Mouse (Mus musculus) stomach, embryonic 14.5 days (tissue): Measurements from ENCODE around the gene Rnf227. TPM values are rescaled to one million over a fixed set of nuclear protein-coding genes. Genes with fewer than 3 reads are reported as not detected.

Experiments
- ATAC-seq: fragments of 200-750 bp; cut with Nextera tagmentation; 2 replicates; pipeline ENCODE4 v1.8.0; 2017; ENCODE audit warnings: low read depth, moderate TSS enrichment; ENCODE audit not compliant: insufficient number of reproducible peaks, insufficient read depth, low FRiP score
- H3K27ac ChIP-seq: fragments of 300-500 bp; sonication (generic); 2 replicates; pipeline ENCODE4 v1.5.1; 2014; ENCODE audit warnings: mild to moderate bottlenecking, low read length, moderate library complexity, mixed read lengths
- H3K27me3 ChIP-seq: fragments of 300-500 bp; sonication (generic); 2 replicates; pipeline ENCODE4 v1.6.1; 2014; ENCODE audit warnings: low read length, control low read depth, mixed read lengths; ENCODE audit not compliant: control insufficient read depth, insufficient read depth
- H3K36me3 ChIP-seq: fragments of 300-500 bp; sonication (generic); 2 replicates; pipeline ENCODE4 v1.6.1; 2014; ENCODE audit warnings: mild to moderate bottlenecking, control low read depth, low read length, moderate library complexity, mixed read lengths; ENCODE audit not compliant: control insufficient read depth, insufficient read depth
- H3K4me1 ChIP-seq: fragments of 300-500 bp; sonication (generic); 2 replicates; pipeline ENCODE4 v1.6.1; 2014; ENCODE audit warnings: low read length, control low read depth, mixed read lengths; ENCODE audit not compliant: control insufficient read depth, insufficient read depth
- H3K4me2 ChIP-seq: fragments of 300-500 bp; sonication (generic); replicated peaks from 2 replicates; pipeline ENCODE4 v1.6.1; 2014; ENCODE audit warnings: low read depth, low read length, control low read depth
- H3K4me3 ChIP-seq: fragments of 300-500 bp; sonication (generic); 2 replicates; pipeline ENCODE4 v1.5.1; 2014; ENCODE audit warnings: low read depth, low read length, control low read depth
- H3K9ac ChIP-seq: fragments of 300-500 bp; sonication (generic); replicated peaks from 2 replicates; pipeline ENCODE4 v1.6.1; 2014; ENCODE audit warnings: low read depth, mild to moderate bottlenecking, control low read depth, low read length, moderate library complexity, mixed read lengths
- H3K9me3 ChIP-seq: fragments of 300-500 bp; sonication (generic); 2 replicates; pipeline ENCODE4 v1.6.1; 2016; ENCODE audit warnings: low read depth, low read length, control low read depth; ENCODE audit not compliant: control insufficient read depth
- WGBS: fragments of 180-500 bp; shearing (Covaris S2); extraction: QIAGEN DNeasy Blood & Tissue Kit; methylation state at CpG from one replicate; pipeline ENCODE4 v1.1.7; 2014; 5-methylcytosine and 5-hydroxymethylcytosine counted together
- polyA plus RNA-seq: library from polyadenylated mRNA; unstranded; fragments of >200 nt; fragmentation: Nextera tagmentation; extraction: Ambion mirVana; gene quantifications from 2 replicates; pipeline ENCODE4 v1.2.1, GENCODE M21; 2014

The Rnf227 gene
- polyA plus RNA-seq, 1 experiment from 2014 or later: 15.3 TPM

DNA sequence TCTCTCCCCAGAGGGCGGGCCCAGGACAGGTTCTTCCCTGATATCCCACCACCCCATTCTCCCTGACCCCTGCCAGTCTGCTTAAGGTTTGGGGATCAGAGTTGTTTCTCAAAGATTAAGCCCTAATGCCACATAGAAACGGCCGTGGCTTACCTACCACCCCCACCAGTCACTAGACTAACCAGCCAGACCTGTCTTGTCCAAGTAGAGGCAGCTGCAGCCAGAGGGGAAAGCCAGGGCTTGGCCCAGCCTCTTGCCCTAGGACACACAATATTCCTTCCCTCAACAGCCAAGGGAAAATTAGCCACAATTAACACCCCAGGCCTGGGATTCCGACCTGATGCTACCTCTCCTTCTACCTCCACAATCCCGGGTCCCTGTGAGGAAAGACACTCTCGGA is 25.5 kb downstream of the Rnf227 start:
- WGBS: 19% methylated on average over 6 of the region's 6 CpGs
- no peak for ATAC-seq
- Histone ChIP-seq H3K9ac (peak overlapping the region; percentile 52), H3K4me2 (peak overlapping the region; percentile 61), H3K9me3 (no peaks in the 10 kb centered on the region), H3K4me1 (peaks cover 31% of the 10 kb centered on the region), H3K36me3 (peaks cover 31% of the 10 kb centered on the region), H3K27me3 (no peaks in the 10 kb centered on the region), H3K27ac (peak overlapping the region; percentile 97), H3K4me3 (peak overlapping the region; percentile 29)

GRCm38 (mm10) chr11:69366157-69366854 is 26.0 kb downstream of the Rnf227 start:
- H3K36me3 ChIP-seq: peaks cover 25% of the 10 kb centered on the region

GRCm38 (mm10) chr11:69366855-69367615 is 26.8 kb downstream of the Rnf227 start:
- Histone ChIP-seq H3K9ac (peak overlapping the region; percentile 100), H3K27ac (peak overlapping the region; percentile 100), H3K36me3 (peaks cover 17% of the 10 kb centered on the region), H3K9me3 (no peaks in the 10 kb centered on the region), H3K4me3 (peak overlapping the region; percentile 89), H3K4me1 (peaks cover 43% of the 10 kb centered on the region), H3K4me2 (peak overlapping the region; percentile 98), H3K27me3 (no peaks in the 10 kb centered on the region)
- ATAC-seq: no peak
- WGBS: under 1% methylated on average over 22 of the region's 22 CpGs

More at GRCm38 (mm10) chr11:69366157-69366854, 26.0 kb downstream of the Rnf227 start:
- H3K27me3 ChIP-seq: no peaks in the 10 kb centered on the region
- peak overlapping the region; percentile 52 for H3K9ac ChIP-seq
- ATAC-seq: peak; percentile 84
- peak overlapping the region; percentile 100 for H3K27ac ChIP-seq
- under 1% methylated on average over 26 of the region's 26 CpGs for WGBS
- peak overlapping the region; percentile 29 for H3K4me3 ChIP-seq
- H3K4me2 ChIP-seq: peak overlapping the region; percentile 98
- peaks cover 36% of the 10 kb centered on the region for H3K4me1 ChIP-seq
- H3K9me3 ChIP-seq: no peaks in the 10 kb centered on the region

- Histone ChIP-seq H3K4me1 (peaks cover 51% of the 10 kb centered on the region), H3K4me2 (peak overlapping the region; percentile 98), H3K9ac (peak overlapping the region; percentile 100), H3K4me3 (peak overlapping the region; percentile 89), H3K36me3 (peaks cover 11% of the 10 kb centered on the region), H3K9me3 (no peaks in the 10 kb centered on the region), H3K27ac (peak overlapping the region; percentile 100), H3K27me3 (no peaks in the 10 kb centered on the region)
- WGBS: under 1% methylated on average over 22 of the region's 22 CpGs
- ATAC-seq: 0 out of 2 replicates have a peak, but pooled peaks have one; percentile 5
Measured at GRCm38 (mm10) chr11:69367616-69368355, 27.5 kb downstream of the Rnf227 start.

GRCm38 (mm10) chr11:69368356-69369214 is 28.3 kb downstream of the Rnf227 start:
- peak overlapping the region; percentile 100 for H3K27ac ChIP-seq
- H3K9ac ChIP-seq: peak overlapping the region; percentile 100
- peak overlapping the region; percentile 89 for H3K4me3 ChIP-seq
- peaks cover 10% of the 10 kb centered on the region for H3K36me3 ChIP-seq
- H3K4me1 ChIP-seq: peaks cover 55% of the 10 kb centered on the region
- no peaks in the 10 kb centered on the region for H3K9me3 ChIP-seq
- peak overlapping the region; percentile 98 for H3K4me2 ChIP-seq
- no peak for ATAC-seq
- no peaks in the 10 kb centered on the region for H3K27me3 ChIP-seq
- WGBS: under 1% methylated on average over 68 of the region's 106 CpGs

DNA sequence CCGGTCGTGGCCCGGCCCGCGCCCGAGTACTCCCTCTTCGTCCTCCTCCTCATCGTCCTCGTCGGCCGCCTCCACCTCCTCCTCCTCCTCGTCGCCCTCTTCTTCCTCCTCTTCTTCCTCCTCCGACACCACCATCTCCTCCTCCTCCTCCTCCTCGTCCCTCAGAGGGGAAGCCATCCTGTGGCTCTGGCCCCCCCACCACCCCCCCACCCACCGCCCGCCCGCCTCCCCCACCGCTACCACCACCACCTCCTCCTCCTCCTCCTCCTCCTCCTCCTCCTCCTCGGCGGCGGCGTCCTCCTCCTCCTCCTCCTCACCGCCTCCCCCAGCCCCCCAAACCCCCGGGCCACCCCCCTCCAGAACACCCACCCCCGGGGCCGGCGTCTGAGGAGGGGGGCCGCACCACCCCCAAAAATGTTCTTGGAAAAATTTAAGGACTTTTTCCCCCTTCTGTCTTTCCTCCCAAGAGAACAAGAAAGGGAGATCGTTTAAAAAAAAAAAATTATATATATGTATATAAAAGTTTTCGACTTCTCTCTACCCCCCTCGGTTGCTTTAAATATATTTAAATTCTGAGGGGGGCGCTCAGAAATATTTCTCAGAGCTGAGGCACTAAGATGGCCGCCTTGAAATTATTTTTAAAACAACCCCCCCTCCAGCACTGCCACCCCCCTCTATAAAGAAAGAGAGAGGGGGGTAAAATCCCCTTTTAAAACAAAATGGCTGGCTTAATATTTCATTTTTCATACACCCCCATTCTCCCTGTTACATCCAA is 29.1 kb downstream of the Rnf227 start, which contains the start of gene Chd3:
Gene Chd3 (minus strand): TSS at position 192 of the 775 bp plus-strand sequence.
- Histone ChIP-seq H3K4me2 (peak within 1 kb of the TSS; percentile 98), H3K36me3 (peaks cover 11% of the 10 kb centered on the region; the same call in 1 of the 2 replicates), H3K4me3 (peak within 1 kb of the TSS; percentile 89), H3K9ac (peak within 1 kb of the TSS; percentile 100), H3K4me1 (peaks cover 49% of the 10 kb centered on the region), H3K27ac (peak within 1 kb of the TSS; percentile 100), H3K9me3 (no peaks in the 10 kb centered on the region), H3K27me3 (no peaks in the 10 kb centered on the region)
- under 1% methylated on average over 11 of the region's 34 CpGs for WGBS
- ATAC-seq: no peak
